Mouse (Mus musculus) heart, postnatal 4 days (tissue): ENCODE measurements at regions not wholly inside any gene's neighbourhood (a gene's known extent, or its start where the extent isn't known, plus 50 kb on each side); places are given as distances from the start of the nearest gene placed in this dataset.

Experiments used
- DNase-seq: peaks from one replicate; pipeline ENCODE4 v3.0.0; 2021

- no peak for DNase-seq
Observed at GRCm38 (mm10) chr10:98474581-98474980, 439.6 kb upstream of the Atp2b1 start.

- no peak for DNase-seq
Observed at GRCm38 (mm10) chr10:98485751-98486681, 428.2 kb upstream of the Atp2b1 start.

- DNase-seq = peak; percentile 81
Observed at GRCm38 (mm10) chr10:98494354-98494753, 419.9 kb upstream of the Atp2b1 start.

GRCm38 (mm10) chr10:98496254-98496653, 418.0 kb upstream of the Atp2b1 start:
- DNase-seq = no peak

- no peak for DNase-seq
Observed at GRCm38 (mm10) chr10:98500315-98500714, 413.9 kb upstream of the Atp2b1 start.

- DNase-seq = no peak
Observed at GRCm38 (mm10) chr10:98501566-98501965, 412.6 kb upstream of the Atp2b1 start.

- DNase-seq = no peak
Observed at GRCm38 (mm10) chr10:98504524-98504923, 409.7 kb upstream of the Atp2b1 start.

- DNase-seq = peak; percentile 11
Observed at GRCm38 (mm10) chr10:98508515-98509143, 405.6 kb upstream of the Atp2b1 start.

- DNase-seq = no peak
Observed at GRCm38 (mm10) chr10:98514836-98515235, 399.4 kb upstream of the Atp2b1 start.

GRCm38 (mm10) chr10:98517609-98518008, 396.6 kb upstream of the Atp2b1 start:
- no peak for DNase-seq

GRCm38 (mm10) chr10:98529565-98529964, 384.6 kb upstream of the Atp2b1 start:
- no peak for DNase-seq

- no peak for DNase-seq
Observed at GRCm38 (mm10) chr10:98531425-98531824, 382.8 kb upstream of the Atp2b1 start.

GRCm38 (mm10) chr10:98538706-98539105, 375.5 kb upstream of the Atp2b1 start:
- DNase-seq = no peak

- DNase-seq = no peak
Observed at GRCm38 (mm10) chr10:98541062-98541461, 373.1 kb upstream of the Atp2b1 start.

- DNase-seq = no peak
Observed at GRCm38 (mm10) chr10:98542072-98542471, 372.1 kb upstream of the Atp2b1 start.

GRCm38 (mm10) chr10:98543253-98543997, 370.8 kb upstream of the Atp2b1 start:
- no peak for DNase-seq

- peak; percentile 10 for DNase-seq
Observed at GRCm38 (mm10) chr10:98543998-98544349, 370.2 kb upstream of the Atp2b1 start.

- no peak for DNase-seq
Observed at GRCm38 (mm10) chr10:98554575-98554974, 359.6 kb upstream of the Atp2b1 start.

- DNase-seq = no peak
Observed at GRCm38 (mm10) chr10:98557470-98558060, 356.6 kb upstream of the Atp2b1 start.

GRCm38 (mm10) chr10:98558560-98558959, 355.6 kb upstream of the Atp2b1 start:
- DNase-seq = no peak

GRCm38 (mm10) chr10:98562297-98562912, 351.8 kb upstream of the Atp2b1 start:
- DNase-seq = no peak
